Mouse (Mus musculus) CH12F3 (cell line): Measurements from ENCODE around the gene Rph3a.
"Not testable (repeated sequence)": the region's sequence is repeated elsewhere in the genome, so short reads cannot be mapped to it uniquely, and the experiment has no call there.

Source experiments
- in situ Hi-C: fragments of 300-500 bp; cut with MboI; formaldehyde crosslinking; loops from 2 replicates; pipeline ENCODE4 v1.14.3; 2020; ENCODE audit warnings: low sequenced_read_pairs

Gene Rph3a

DNA sequence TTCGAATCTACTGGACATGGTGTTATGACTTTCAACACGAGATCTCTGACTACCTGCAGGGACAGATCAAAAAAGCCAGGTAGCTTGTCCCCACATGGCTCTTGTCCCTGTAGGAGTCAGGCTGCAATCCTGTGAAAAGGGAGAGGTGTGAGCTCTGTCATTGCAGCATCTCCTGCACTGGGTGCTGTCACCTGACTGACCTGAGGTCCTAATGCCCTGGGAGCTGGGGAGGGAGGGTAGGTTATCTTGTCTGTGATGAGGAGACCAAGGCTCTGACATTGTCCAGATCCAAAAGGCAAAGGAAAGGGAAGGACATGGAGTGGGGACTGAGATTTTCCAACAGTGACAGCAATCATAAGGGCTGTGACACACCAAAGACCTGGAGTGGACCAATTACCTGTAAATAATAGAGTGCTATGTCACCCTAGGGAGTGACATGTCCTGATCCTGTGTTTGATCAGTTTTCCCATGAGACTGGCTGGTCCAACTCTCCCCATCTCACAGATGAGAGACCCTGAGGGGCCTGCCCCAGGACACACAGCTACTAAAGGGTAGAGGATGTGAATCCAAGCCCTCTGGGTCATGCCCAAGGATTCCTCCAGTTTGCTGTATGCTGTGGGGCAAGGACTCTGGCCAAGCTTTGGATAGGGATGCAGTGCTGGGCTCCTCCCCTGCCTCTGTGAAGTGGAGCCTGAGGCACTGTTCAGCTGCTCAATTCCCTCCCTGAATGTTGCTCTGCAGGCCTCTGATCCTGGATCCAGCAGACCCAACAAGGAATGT is 90.5 kb downstream of the Rph3a start:
- in situ Hi-C loops, result not testable (repeated sequence)

DNA sequence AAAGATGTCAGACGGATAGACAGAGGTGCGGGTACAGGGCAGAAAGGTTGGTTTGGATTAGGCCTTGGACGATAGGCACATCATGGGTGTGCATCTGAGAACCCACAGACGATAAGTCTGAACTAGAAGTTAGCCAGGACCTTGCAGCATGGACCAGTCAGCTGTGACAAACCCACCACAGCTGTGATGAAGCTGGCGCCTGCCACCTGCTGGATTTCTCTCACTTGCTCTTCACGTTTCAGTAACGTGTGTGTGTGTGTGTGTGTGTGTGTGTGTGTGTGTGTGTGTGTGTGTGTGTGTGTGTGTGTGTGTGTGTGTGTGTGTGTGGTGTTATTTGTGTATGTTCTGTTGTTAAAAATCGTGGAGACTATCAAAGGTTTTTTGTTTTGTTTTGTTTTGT is 95.7 kb downstream of the Rph3a start, which contains the start of gene Oas1d:
Gene Oas1d, plus strand, starts transcription at position 333 of the 400 bp plus-strand sequence.
- in situ Hi-C loops, result not testable (repeated sequence)

DNA sequence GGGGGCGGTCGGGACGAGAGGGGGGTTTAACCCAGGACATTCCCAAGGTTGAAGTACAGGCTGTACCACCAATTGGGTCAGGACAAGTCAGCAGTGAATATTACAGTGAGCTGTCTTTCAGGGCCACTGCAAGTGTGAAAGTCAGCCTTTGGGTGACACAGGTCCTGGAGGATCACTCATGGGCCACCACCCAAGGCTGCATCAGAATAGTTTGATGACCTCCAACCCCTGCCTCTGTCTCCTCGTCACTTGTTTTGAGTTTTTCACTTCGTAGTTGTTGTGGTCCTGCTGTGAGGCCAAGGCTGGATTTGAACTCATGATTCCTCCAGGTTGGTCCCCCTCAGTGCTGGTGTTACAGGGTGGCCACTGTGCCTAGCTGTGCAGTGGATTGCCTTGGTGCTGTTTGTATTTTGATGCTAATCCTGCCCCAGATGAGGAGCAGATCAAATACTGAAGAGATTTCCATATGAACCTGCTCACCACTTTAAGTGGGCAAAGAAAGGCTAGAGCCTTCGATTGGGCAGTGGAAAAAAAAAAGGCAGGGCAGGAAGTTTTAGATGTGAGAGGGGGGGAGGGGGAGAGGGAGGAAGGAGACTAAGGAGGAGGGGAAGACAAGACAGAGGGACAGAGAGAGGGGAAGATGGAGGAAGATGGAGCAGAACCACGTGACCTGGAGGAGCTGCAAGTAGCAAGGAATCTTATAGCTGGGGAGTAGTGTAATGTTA is 101.5 kb downstream of the Rph3a start:
- in situ Hi-C loops, result no loop called here

DNA sequence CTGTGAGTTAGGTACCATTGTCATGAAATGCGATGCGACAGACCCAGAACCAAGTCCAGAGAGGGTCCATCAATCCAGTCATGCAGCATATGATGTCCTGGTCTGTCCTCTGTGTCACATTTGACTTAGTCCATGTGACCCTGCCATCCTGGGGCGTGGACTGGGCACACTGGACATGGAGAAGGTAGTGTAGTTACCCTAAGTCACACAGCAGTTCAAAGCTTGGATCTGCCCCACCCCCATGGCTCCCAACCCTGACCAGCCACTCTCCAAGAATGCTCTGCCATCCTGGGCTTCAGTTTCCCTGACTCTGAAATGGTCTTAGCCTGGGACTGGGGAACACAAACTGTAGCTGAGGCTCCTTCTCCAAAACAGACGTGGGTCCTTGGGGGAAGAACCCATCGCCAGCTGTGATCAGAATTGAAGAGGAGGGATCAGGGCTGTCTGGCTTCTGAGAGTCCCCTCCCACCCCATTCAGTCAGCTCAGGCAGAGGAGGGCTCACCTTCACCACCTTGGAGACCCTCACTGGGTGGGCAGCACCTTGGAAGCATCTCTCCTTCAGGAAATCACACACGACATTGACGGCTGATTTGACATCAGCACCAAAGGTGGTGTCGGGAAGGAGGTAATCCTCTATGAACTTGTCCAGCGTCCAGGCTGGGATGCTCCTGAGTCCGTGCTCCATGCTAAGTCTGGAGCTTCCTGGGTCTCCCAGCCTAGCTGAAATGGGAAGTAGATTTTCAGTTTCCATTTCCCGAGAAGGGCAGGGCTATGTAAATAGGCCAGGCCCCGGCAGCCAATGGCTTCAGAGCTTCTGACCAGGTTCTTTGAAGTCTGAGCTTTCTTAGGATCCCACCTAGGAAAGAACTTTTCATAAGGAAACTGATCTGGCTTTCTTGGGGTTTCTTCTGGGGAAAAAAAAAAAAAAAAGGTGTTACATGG is 102.8 kb downstream of the Rph3a start, which contains the start of gene Oas1a:
Gene Oas1a, minus strand, starts transcription at position 731 of the 943 bp plus-strand sequence.
- in situ Hi-C loops, result not testable (repeated sequence)

DNA sequence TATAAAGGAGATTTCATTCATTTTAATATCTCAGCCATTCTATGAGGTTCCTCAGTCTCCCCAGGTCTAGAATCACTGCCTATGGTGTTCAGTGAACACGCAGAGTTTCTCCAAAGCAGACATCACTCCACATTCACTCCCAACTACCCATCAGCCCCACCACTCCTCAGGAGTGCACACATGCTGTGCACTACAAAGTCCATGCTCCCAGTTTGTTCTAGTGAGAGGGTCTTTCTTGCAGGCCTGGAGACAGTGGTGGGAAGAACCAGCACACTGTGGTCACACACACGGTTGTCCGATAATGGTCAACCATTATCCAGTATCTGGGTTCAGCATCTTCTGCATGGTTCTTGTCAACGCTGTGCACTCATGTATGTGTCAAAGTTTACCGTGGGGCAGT is 107.8 kb downstream of the Rph3a start:
- in situ Hi-C loops, result no loop called here

DNA sequence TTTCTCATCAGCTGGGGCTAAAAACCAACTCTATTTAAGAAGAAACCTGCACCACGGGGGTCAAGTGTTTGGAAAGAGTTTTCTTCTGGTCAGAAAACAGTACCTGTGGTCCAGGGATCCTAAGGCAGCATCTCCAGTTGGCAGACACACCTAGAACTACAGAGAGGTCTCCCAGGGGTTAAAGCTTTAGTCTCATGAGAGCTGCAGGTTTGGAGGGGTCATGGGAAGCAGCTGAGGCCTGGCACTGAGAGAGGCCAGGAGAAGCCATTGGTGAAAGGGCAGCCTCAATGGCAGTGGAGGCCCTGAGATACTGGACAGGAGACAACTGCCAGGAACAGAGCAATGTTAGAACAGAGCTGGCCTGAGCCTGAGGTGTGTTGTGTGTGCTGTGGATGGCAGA is 109.2 kb downstream of the Rph3a start:
- in situ Hi-C loops, result no loop called here

DNA sequence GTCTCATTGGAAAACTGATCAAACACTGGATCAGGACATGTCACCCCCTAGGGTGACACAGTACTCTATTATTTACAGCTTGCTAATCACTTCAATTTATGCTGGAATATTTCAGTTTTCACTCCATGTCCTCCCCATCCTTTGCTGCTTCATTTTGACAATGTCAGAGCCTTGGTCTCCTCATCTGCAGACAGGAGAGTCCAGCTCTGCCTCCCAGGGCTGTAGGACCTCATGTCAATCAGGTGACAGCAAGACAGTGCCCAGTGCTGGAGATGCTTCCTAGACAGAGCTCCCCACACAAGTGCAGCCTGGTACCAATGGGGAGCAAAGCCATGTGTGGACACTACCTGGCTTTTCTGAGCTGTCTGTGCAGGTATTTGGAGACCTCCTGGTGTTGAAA is 111.2 kb downstream of the Rph3a start:
- in situ Hi-C loops, result no loop called here

DNA sequence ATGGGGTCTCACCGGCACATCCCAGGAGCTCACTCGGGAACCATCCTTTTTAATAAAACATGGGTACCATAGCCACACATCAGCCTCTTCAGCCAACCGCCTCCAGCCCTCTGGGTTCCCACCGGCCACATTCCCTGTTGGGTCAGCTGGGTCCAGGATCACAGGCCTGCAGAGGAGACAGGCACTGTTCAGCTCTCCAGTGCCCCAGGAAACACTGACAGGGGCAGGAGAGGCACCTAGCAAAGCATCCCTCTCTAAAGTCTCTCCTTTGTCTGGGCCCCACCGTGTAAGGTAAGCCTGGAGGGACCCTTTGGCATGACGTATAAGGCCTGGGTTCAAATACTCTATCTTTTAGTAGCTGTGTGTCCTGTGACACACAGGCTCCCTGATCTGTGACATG is 111.6 kb downstream of the Rph3a start:
- in situ Hi-C loops, result no loop called here

DNA sequence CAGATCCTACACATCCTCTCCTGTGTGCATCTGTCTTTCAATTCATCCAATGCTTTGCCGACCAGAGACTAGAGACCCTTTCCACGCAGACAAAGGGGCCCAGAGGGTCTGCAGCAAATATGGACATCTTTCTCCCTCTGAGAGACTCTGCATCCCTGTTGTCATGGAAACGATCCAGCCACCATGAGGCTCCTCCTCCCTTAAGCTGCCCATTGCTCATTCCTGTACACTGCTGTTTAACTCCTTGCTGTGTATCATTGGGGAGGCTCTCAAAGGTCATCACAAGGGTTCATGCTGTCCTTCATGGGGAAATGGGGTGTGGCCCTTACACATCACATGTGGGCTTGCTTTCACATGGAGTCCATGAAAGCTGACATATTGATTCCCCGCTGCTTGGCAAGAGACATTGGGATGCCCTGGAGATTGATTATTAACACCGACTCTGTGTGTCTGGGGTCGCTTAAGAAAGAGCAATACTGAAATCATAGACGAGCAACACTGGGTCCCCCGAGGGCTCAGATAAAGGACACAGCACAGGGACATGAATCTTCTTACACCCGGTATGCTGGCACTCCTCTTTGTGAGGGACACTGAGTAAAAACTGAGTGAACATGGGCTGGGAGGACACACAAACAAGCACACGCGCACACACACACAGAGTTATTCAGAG is 114.5 kb downstream of the Rph3a start:
- in situ Hi-C loops, result no loop called here

DNA sequence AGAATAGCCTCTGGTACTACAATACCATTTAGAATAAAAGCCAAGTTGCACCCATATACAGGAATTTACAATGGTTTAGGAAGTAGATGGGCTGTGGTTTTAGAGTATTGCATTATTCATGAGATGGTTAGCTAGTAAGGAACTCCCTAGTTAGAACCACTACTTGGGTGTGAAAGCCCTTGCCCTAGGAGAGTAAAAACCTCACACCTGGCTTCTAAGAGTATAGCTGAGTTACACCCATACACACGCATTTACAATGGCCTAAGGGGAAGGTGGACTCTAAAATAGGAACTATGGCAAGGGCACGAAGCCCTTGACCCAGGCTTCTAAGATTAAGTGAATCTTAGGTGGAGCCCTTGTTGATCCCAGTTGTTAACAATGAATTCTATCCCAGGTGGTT is 115.2 kb downstream of the Rph3a start:
- in situ Hi-C loops, result not testable (repeated sequence)

DNA sequence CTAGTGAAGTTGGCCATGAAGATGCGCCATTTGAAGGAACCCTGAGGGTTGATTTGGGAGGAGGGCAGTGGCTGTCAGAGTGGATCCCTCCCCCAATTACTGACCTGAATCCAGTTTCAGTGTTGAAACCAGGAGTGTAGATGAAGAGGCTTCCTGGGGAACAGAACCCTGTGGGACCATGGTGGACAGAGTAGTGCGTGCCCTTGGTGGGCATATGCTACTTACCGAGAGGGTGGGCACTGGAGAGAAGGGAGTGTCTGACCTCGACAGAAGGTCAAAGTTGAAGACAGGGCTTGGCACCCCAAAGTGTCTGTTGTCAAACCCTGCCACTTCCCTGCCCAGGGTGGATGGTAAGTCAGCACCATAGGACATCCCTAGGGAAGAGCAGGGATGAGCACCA is 116.0 kb downstream of the Rph3a start:
- in situ Hi-C loops, result not testable (repeated sequence)

DNA sequence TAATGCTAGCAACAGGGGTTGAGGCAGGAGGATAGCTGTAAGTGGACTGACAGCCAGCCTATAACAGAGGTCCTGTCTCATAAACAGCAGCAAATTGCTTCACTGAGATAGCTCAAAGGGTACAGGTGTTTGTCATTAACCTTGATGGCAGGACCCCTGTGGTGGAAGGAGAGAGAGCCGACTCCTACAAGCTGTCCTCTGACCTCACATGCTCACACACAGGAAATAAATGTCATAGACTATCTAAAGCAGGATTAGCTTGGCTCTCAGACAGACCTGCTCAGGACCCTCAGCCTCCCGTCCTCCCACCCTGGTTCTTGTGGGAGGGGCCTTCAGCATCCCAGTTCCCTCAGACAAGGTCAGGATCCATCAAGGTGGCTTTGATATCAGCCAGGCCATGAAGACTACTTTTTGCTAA is 117.6 kb downstream of the Rph3a start:
- in situ Hi-C loops, result no loop called here

DNA sequence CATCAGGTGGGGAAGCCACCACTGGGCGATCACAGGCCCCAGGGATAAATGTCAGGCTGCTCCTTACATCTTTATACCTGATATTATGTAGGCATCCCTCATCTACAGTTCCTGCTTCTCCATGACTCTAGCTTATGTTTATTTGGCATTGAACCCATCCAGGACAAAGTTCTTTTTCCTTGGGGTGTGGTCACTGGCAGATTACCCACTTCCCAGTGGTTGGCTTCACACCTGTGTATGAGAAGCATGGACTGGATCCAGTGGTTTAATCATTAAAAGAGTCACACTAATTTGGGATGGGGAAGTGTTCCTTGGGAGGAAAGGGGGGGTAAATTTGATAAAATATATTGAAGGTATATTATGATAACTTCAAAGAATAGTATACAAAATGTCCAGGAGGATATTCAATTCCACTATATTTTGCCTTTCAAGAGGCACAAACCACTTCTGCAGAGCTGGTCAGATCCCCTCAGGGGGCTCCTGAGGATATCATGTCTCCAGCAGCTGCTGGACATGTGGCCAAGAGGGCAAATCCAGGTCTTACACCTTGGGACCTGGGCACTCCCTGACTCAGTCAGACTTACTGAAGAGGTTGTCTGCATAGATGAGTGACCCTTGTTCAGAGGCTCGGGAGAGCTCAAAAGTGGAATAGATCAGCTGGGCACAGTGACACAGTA is 118.2 kb downstream of the Rph3a start:
- in situ Hi-C loops, result not testable (repeated sequence)

DNA sequence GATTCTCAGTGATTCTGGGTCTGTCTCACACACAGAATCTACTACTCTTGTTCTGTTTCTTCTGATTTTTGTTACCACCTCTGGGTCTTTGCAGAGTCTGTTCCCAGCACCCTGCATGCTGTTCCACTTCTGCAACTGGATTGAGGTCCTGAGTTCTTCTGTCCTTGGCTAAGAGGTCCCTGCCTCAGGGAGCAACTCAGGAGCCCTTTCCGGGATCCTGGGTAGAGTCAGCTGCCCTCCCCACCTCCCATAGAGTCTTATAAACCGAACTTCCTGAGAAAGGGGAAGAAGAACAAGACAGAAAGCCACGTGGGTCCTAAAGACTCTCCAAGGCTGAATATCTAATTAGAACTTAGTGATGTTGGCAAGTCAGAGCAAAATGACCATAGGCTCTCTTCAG is 118.9 kb downstream of the Rph3a start:
- in situ Hi-C loops, result no loop called here
